Mouse (Mus musculus): ENCODE data around the gene Itga6. TPM values are rescaled to one million over a fixed set of nuclear protein-coding genes. Genes with fewer than 3 reads are reported as not detected.

Itga6 gene
- polyA plus RNA-seq, 1 experiment: 33.1 TPM

GRCm38 (mm10) chr2:71865935-71866334, 120.5 kb downstream of the Itga6 start:
- Histone ChIP-seq H3K79me3 (ENCODE audit: low read depth) (no peaks in the 10 kb centered on the region), H3K79me2 (ENCODE audit: control insufficient read depth, insufficient read depth) (no peaks in the 10 kb centered on the region), H3K36me3 (ENCODE audit: control insufficient read depth, insufficient read depth) (no peaks in the 10 kb centered on the region), H3ac (ENCODE audit: control insufficient read depth, insufficient read length, low read depth) (no peak overlapping the region), H3K27me3 (ENCODE audit: control insufficient read depth, insufficient read depth, insufficient read length) (no peaks in the 10 kb centered on the region), H3K4me3 (ENCODE audit: insufficient read depth, poor library complexity, severe bottlenecking) (no peak overlapping the region)
- TF ChIP-seq MAX (IDR thresholded peaks at IDR 0.05): no peak
- TF ChIP-seq CTCF (IDR thresholded peaks at IDR 0.05; ENCODE audit: control insufficient read depth, insufficient read depth, insufficient read length): no peak
- TF ChIP-seq MYOD1 (IDR thresholded peaks at IDR 0.05; ENCODE audit: control insufficient read depth, insufficient read length, low read depth): no peak

DNA sequence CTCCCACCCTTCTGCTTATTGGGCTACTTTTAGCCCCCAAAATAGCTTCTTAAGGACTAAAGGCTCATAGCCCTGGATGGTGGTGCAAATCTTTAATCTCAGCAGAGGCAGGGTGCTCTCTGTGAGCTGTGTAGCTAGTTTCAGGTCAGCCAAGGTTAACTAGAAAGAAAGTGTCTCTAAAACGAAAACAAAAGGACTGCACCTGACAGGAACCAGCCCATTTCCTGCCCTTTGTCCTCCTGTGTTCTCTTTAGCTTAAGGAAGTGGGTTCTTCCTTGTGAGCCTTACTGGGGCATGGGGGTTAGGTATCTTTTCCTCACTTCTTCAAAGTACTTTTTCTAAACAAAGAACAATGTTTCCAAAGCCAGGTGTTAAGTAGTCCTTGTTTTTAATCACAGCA, 121.1 kb downstream of the Itga6 start:
- no peaks in the 10 kb centered on the region for H3K27me3 ChIP-seq (ENCODE audit: control insufficient read depth, insufficient read depth, insufficient read length)
- H3K79me3 ChIP-seq (ENCODE audit: low read depth): no peaks in the 10 kb centered on the region
- no peak for TF ChIP-seq MAX (IDR thresholded peaks at IDR 0.05)
- no peak for TF ChIP-seq CEBPB (IDR thresholded peaks at IDR 0.05; ENCODE audit: low read depth)
- TF ChIP-seq MYOD1 (IDR thresholded peaks at IDR 0.05; ENCODE audit: control insufficient read depth, insufficient read length, low read depth): no peak
- no peak for TF ChIP-seq FOSL1 (IDR thresholded peaks at IDR 0.05; ENCODE audit: insufficient read depth, low read length, poor library complexity, severe bottlenecking)
- no peak for TF ChIP-seq MYOG (IDR thresholded peaks at IDR 0.05; ENCODE audit: control insufficient read depth, extremely low read depth, insufficient read length)
- no peak for TF ChIP-seq CTCF (IDR thresholded peaks at IDR 0.05; ENCODE audit: control insufficient read depth, insufficient read depth, insufficient read length)
- no peak for TF ChIP-seq USF1 (IDR thresholded peaks at IDR 0.05; ENCODE audit: low read depth)
- H3K36me3 ChIP-seq (ENCODE audit: control insufficient read depth, insufficient read depth): no peaks in the 10 kb centered on the region
- H3K79me2 ChIP-seq (ENCODE audit: control insufficient read depth, insufficient read depth): no peaks in the 10 kb centered on the region
- no peak overlapping the region for H3K4me3 ChIP-seq (ENCODE audit: insufficient read depth, poor library complexity, severe bottlenecking)
- H3ac ChIP-seq (ENCODE audit: control insufficient read depth, insufficient read length, low read depth): no peak overlapping the region

DNA sequence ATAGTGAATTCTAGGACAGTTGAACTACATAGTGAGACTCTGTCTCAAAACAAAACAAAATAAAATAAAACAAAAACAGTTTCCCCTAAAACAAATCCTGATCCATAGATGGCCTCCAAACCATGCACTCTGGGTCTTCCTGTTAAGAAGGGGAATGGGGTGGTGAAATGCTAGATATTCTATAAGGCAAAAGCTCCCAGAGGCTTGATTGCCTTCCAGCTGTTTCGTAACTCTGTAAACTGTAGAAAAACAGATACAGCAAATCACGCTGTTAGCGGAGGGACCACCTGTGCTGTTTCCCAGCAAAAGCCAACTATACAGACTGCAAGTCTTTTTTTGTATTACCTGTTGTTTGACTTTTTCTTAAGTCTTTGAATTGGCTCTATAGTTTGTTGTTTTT, 121.6 kb downstream of the Itga6 start:
- no peak overlapping the region for H3K4me3 ChIP-seq (ENCODE audit: insufficient read depth, poor library complexity, severe bottlenecking)
- TF ChIP-seq USF1 (IDR thresholded peaks at IDR 0.05; ENCODE audit: low read depth): no peak
- TF ChIP-seq MYOG (IDR thresholded peaks at IDR 0.05; ENCODE audit: control insufficient read depth, extremely low read depth, insufficient read length): no peak
- TF ChIP-seq MYOD1 (IDR thresholded peaks at IDR 0.05; ENCODE audit: control insufficient read depth, insufficient read length, low read depth): no peak
- no peak for TF ChIP-seq FOSL1 (IDR thresholded peaks at IDR 0.05; ENCODE audit: insufficient read depth, low read length, poor library complexity, severe bottlenecking)
- no peak for TF ChIP-seq CEBPB (IDR thresholded peaks at IDR 0.05; ENCODE audit: low read depth)
- TF ChIP-seq CTCF (IDR thresholded peaks at IDR 0.05; ENCODE audit: control insufficient read depth, insufficient read depth, insufficient read length): no peak
- no peak for TF ChIP-seq MAX (IDR thresholded peaks at IDR 0.05)

DNA sequence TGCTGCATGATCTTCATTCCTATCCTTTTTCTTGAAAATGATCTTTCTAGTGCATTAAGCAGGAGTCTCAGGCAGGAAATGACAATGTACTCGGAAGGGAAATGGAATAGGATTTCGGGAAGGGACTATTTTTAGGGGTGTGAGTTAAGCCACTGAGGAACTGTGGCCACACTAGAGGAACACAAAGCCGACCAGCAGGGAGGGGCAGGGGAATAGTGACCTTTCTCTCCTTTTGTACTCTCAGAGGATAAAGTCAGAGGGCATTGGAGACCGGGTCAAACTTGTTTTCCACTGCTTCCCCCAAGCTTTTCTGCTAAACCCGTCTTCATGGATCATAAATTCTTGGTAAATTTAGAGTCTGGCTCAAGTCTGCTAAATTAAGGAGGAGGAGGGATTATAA, 122.1 kb downstream of the Itga6 start:
- Histone ChIP-seq H3K79me3 (ENCODE audit: low read depth) (no peaks in the 10 kb centered on the region), H3K79me2 (ENCODE audit: control insufficient read depth, insufficient read depth) (no peaks in the 10 kb centered on the region), H3K4me3 (ENCODE audit: insufficient read depth, poor library complexity, severe bottlenecking) (no peak overlapping the region), H3K27me3 (ENCODE audit: control insufficient read depth, insufficient read depth, insufficient read length) (no peaks in the 10 kb centered on the region), H3ac (ENCODE audit: control insufficient read depth, insufficient read length, low read depth) (no peak overlapping the region), H3K36me3 (ENCODE audit: control insufficient read depth, insufficient read depth) (no peaks in the 10 kb centered on the region)
- no peak for TF ChIP-seq MAX (IDR thresholded peaks at IDR 0.05)
- no peak for TF ChIP-seq CTCF (IDR thresholded peaks at IDR 0.05; ENCODE audit: control insufficient read depth, insufficient read depth, insufficient read length)
- no peak for TF ChIP-seq MYOG (IDR thresholded peaks at IDR 0.05; ENCODE audit: control insufficient read depth, extremely low read depth, insufficient read length)
- TF ChIP-seq CEBPB (IDR thresholded peaks at IDR 0.05; ENCODE audit: low read depth): no peak
- no peak for TF ChIP-seq USF1 (IDR thresholded peaks at IDR 0.05; ENCODE audit: low read depth)
- no peak for TF ChIP-seq FOSL1 (IDR thresholded peaks at IDR 0.05; ENCODE audit: insufficient read depth, low read length, poor library complexity, severe bottlenecking)
- TF ChIP-seq MYOD1 (IDR thresholded peaks at IDR 0.05; ENCODE audit: control insufficient read depth, insufficient read length, low read depth): no peak

More for the DNA sequence above, 121.6 kb downstream of the Itga6 start:
- Histone ChIP-seq H3K79me2 (ENCODE audit: control insufficient read depth, insufficient read depth) (no peaks in the 10 kb centered on the region), H3K27me3 (ENCODE audit: control insufficient read depth, insufficient read depth, insufficient read length) (no peaks in the 10 kb centered on the region), H3K36me3 (ENCODE audit: control insufficient read depth, insufficient read depth) (no peaks in the 10 kb centered on the region), H3ac (ENCODE audit: control insufficient read depth, insufficient read length, low read depth) (no peak overlapping the region), H3K79me3 (ENCODE audit: low read depth) (no peaks in the 10 kb centered on the region)

DNA sequence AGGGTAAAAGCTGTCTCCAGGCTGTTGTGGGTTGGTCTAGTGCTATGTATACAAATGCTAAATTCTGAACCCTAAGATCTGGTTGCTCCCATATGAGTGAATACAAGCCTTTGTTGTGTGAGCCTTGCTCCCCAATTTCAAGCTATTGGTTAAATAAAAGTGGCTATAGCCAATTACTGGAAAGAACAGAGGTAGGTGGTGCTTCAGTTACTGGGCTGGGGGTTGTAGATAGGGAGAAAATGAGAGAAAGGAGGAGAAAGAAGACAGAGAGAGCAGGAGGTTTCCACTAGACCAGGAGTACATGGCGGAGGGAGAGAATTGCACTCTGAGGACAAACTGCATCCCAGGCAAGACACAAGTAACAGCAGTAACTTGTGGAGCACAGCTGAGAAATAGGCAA, 122.8 kb downstream of the Itga6 start:
- no peaks in the 10 kb centered on the region for H3K79me3 ChIP-seq (ENCODE audit: low read depth)
- H3K36me3 ChIP-seq (ENCODE audit: control insufficient read depth, insufficient read depth): no peaks in the 10 kb centered on the region
- H3K79me2 ChIP-seq (ENCODE audit: control insufficient read depth, insufficient read depth): no peaks in the 10 kb centered on the region
- H3ac ChIP-seq (ENCODE audit: control insufficient read depth, insufficient read length, low read depth): no peak overlapping the region
- TF ChIP-seq CTCF (IDR thresholded peaks at IDR 0.05; ENCODE audit: control insufficient read depth, insufficient read depth, insufficient read length) (no peak), MYOD1 (IDR thresholded peaks at IDR 0.05; ENCODE audit: control insufficient read depth, insufficient read length, low read depth) (no peak), CEBPB (IDR thresholded peaks at IDR 0.05; ENCODE audit: low read depth) (no peak), USF1 (IDR thresholded peaks at IDR 0.05; ENCODE audit: low read depth) (no peak), FOSL1 (IDR thresholded peaks at IDR 0.05; ENCODE audit: insufficient read depth, low read length, poor library complexity, severe bottlenecking) (no peak), MYOG (IDR thresholded peaks at IDR 0.05; ENCODE audit: control insufficient read depth, extremely low read depth, insufficient read length) (no peak), MAX (IDR thresholded peaks at IDR 0.05) (no peak)
- H3K27me3 ChIP-seq (ENCODE audit: control insufficient read depth, insufficient read depth, insufficient read length): no peaks in the 10 kb centered on the region
- H3K4me3 ChIP-seq (ENCODE audit: insufficient read depth, poor library complexity, severe bottlenecking): no peak overlapping the region

- no peaks in the 10 kb centered on the region for H3K27me3 ChIP-seq (ENCODE audit: control insufficient read depth, insufficient read depth, insufficient read length)
- no peaks in the 10 kb centered on the region for H3K79me2 ChIP-seq (ENCODE audit: control insufficient read depth, insufficient read depth)
- TF ChIP-seq USF1 (IDR thresholded peaks at IDR 0.05; ENCODE audit: low read depth): no peak
- no peak for TF ChIP-seq MYOD1 (IDR thresholded peaks at IDR 0.05; ENCODE audit: control insufficient read depth, insufficient read length, low read depth)
- TF ChIP-seq MYOG (IDR thresholded peaks at IDR 0.05; ENCODE audit: control insufficient read depth, extremely low read depth, insufficient read length): no peak
- no peak for TF ChIP-seq CEBPB (IDR thresholded peaks at IDR 0.05; ENCODE audit: low read depth)
- no peak overlapping the region for H3K4me3 ChIP-seq (ENCODE audit: insufficient read depth, poor library complexity, severe bottlenecking)
- H3ac ChIP-seq (ENCODE audit: control insufficient read depth, insufficient read length, low read depth): no peak overlapping the region
- no peaks in the 10 kb centered on the region for H3K36me3 ChIP-seq (ENCODE audit: control insufficient read depth, insufficient read depth)
- no peaks in the 10 kb centered on the region for H3K79me3 ChIP-seq (ENCODE audit: low read depth)
These were observed 126.7 kb downstream of the Itga6 start for GRCm38 (mm10) chr2:71872141-71872540.

Measured in C2C12 (cell line).